Mouse (Mus musculus): ENCODE measurements around the gene Zc3h6.

The Zc3h6 gene

DNA sequence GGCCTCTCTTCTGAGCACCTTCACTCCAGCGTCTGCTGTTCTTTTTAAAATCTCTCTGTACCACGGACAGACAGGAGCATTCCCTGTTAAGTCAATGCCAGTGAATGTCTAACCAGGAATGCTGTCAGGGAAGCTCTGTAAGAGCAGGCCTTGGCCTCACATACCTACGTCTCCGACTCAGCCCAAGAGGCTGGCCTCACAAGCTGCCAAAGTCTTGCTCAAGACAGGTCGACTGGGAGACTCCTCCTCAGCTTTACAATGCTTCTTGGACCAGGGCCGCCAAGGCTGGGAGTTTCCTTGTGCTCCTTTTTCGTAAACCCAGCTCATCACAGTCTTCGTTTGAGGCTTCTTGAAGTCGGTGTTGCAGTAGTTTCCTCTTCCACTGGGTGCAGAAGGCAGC lies 57.6 kb downstream of the Zc3h6 start:
- no peak for DNase-seq (ENCODE audit: low read depth, low spot score)

GRCm38 (mm10) chr2:129035381-129035780 lies 68.2 kb downstream of the Zc3h6 start:
- no peak for DNase-seq (ENCODE audit: low read depth, low spot score)

- DNase-seq (ENCODE audit: low read depth, low spot score) = no peak
These were observed 71.3 kb downstream of the Zc3h6 start for GRCm38 (mm10) chr2:129038426-129038936.

- DNase-seq (ENCODE audit: low read depth, low spot score) = no peak
These were observed 71.9 kb downstream of the Zc3h6 start for GRCm38 (mm10) chr2:129038937-129039631.

DNA sequence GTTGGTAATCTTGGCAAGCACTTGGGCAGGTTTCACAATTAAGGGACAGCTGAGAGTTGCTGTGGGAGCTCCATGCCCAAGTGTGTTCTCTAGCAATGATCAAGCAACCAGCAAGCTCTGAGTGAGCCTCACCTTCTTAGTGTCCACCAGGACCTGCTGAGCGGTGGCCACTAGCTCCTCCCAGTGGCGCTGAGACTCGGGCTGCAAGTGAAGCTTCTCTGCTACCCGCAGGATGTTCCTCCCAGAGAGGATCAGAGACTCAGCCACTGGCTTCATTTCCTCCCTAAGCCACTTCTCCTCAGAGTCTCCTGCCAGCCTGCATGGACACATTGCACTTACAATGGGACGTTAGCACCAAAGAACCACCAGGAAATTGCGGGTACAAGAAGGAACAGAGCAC lies 73.4 kb downstream of the Zc3h6 start:
- DNase-seq (ENCODE audit: low read depth, low spot score) = no peak

- no peak for DNase-seq (ENCODE audit: low read depth, low spot score)
These were observed 79.1 kb downstream of the Zc3h6 start for GRCm38 (mm10) chr2:129046172-129046845.

- no peak for DNase-seq (ENCODE audit: low read depth, low spot score)
These were observed 79.6 kb downstream of the Zc3h6 start for GRCm38 (mm10) chr2:129046846-129047196.

DNA sequence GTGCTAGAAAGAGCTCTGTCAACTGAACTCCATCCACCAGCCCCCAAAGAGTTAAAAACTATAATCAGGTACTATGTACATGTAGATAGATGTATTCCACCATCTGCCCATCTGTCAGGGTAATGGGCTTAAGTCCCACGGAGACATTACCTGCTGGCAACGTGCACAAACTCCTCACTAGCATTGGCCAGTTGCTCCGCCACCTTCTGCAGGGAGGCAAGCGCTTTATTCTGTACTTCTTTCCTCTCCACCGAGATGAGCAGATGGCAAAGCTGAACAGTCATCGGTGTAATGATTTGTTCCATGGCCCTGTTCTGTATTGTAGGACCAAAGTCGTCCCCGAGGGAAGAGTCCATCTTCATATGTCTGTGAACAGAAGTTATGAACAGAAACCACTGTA lies 80.6 kb downstream of the Zc3h6 start, which contains the start of gene Vinac1:
Gene Vinac1 (minus strand): TSS at position 362 of the 400 bp plus-strand sequence.
- no peak for DNase-seq (ENCODE audit: low read depth, low spot score)

- no peak for DNase-seq (ENCODE audit: low read depth, low spot score)
These were observed 85.3 kb downstream of the Zc3h6 start for GRCm38 (mm10) chr2:129052451-129052983.

DNA sequence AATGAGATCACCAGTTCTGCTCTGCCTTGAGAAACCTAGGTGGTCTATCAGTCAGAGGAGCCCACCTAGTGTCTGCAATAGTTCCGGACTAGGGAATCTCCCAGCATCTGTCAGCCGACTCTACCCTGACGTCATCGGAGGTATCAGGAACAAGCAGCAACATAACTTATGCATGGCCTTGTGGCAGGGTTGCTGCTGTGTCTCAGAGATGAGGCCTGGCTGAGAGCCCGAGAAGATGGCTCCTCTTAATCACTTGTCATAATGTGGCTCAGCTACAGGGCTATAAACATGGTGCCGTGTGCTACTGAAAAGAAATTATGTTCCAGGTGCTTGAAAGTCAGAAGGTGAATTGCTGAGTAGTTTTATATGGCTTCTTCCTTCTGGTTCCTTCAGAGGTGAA lies 88.5 kb downstream of the Zc3h6 start:
- DNase-seq (ENCODE audit: low read depth, low spot score) = no peak

DNA sequence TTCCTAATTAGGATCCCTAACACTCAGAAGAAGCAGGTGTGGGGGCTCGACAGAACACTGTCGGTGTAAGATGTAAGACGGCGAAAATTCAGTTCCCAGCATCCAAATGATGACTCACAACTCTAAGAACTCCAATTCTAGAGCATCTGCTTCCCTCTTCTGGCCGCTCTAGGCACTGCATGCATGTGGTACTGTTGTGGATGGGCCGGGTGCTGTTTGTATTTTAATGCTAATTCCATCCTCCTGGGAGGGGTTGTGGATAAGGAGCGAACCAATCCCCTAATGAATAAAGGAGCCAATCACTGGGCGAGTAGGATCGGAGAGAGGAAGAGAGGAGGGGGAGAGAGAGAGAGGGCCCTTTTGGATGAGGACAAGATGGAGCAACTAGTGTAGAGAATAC lies 89.4 kb downstream of the Zc3h6 start:
- DNase-seq (ENCODE audit: low read depth, low spot score) = no peak

- DNase-seq (ENCODE audit: low read depth, low spot score) = no peak
These were observed 90.1 kb downstream of the Zc3h6 start for GRCm38 (mm10) chr2:129057256-129057655.

- no peak for DNase-seq (ENCODE audit: low read depth, low spot score)
These were observed 90.7 kb downstream of the Zc3h6 start for GRCm38 (mm10) chr2:129057920-129058361.

DNA sequence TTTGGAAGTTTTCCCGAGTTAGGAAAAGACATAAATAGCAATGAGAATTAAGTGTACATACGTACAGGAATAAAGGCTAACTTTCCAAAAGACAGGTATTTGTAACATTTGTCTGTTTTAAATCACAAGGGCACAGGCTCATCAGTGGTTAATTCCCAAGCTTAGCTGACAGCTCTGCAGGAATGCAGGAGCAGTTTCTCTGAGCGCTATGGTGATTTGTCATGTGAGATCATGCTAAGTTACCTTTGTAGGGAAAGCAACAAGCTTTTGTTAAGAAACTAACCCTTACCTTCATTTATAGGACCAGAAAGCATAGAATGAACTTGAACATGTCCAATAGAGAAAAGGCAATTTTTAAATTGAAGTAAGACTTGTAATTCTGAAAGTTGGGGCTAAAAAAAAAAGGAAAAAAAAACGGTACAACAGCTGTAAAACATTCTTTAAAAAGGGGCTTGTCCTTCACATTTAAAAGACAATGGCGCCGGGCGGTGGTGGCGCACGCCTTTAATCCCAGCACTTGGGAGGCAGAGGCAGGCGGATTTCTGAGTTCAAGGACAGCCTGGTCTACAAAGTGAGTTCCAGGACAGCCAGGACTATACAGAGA lies 94.4 kb downstream of the Zc3h6 start:
- DNase-seq (ENCODE audit: low read depth, low spot score) = no peak

- peak; percentile 50 for DNase-seq (ENCODE audit: low read depth, low spot score)
These were observed 98.5 kb downstream of the Zc3h6 start, which contains the start of gene Ttl for GRCm38 (mm10) chr2:129065437-129066282. TSS of gene Ttl (plus strand) at chr2:129065942.

- no peak for DNase-seq (ENCODE audit: low read depth, low spot score)
These were observed 99.1 kb downstream of the Zc3h6 start for GRCm38 (mm10) chr2:129066326-129066725.
